Mouse (Mus musculus) kidney, adult 2 months (tissue): ENCODE measurements around the gene Shank2. TPM values are rescaled to one million over a fixed set of nuclear protein-coding genes. Genes with fewer than 3 reads are reported as not detected.

Experiments
- DNase-seq: peaks from one replicate; pipeline ENCODE4 v3.0.0; 2021
- H3K27ac ChIP-seq: fragments of 200-500 bp; 2 replicates; pipeline ENCODE4 v1.5.1; 2012; ENCODE audit warnings: low read depth, low read length, control low read depth, inconsistent platforms; ENCODE audit not compliant: insufficient read depth
- H3K27me3 ChIP-seq: fragments of 200-500 bp; replicated peaks from 2 replicates; pipeline ENCODE4 v1.6.1; 2012; ENCODE audit warnings: mild to moderate bottlenecking, moderate library complexity, low read length, inconsistent platforms; ENCODE audit not compliant: control insufficient read depth, insufficient read depth
- H3K36me3 ChIP-seq: fragments of 200-500 bp; 2 replicates; pipeline ENCODE4 v1.6.1; 2012; ENCODE audit warnings: mild to moderate bottlenecking, moderate library complexity, low read length, inconsistent platforms; ENCODE audit not compliant: control insufficient read depth, insufficient read depth
- H3K4me1 ChIP-seq: fragments of 200-500 bp; 2 replicates; pipeline ENCODE4 v1.6.1; 2011; ENCODE audit warnings: low read length; ENCODE audit not compliant: control insufficient read depth, insufficient read depth
- H3K4me3 ChIP-seq: fragments of 200-500 bp; 2 replicates; pipeline ENCODE4 v1.5.1; 2011; ENCODE audit warnings: mild to moderate bottlenecking, low read depth, low read length, control low read depth; ENCODE audit not compliant: insufficient read depth
- CTCF ChIP-seq: fragments of 200-500 bp; conservative IDR thresholded peaks from 2 replicates; pipeline ENCODE4 v1.5.1; 2011; ENCODE audit warnings: low read depth, mild to moderate bottlenecking, control low read depth, low read length, moderate library complexity, mixed read lengths; ENCODE audit not compliant: insufficient read depth, insufficient read length
- POLR2A ChIP-seq: fragments of 200-500 bp; IDR thresholded peaks from one replicate; pipeline ENCODE4 v1.6.1; 2011; ENCODE audit warnings: low read depth, low read length, control low read depth
- WGBS: fragments of 180-500 bp; shearing (Covaris S2); methylation state at CpG from one replicate; pipeline ENCODE4 v1.1.7; 2018; 5-methylcytosine and 5-hydroxymethylcytosine counted together
- polyA plus RNA-seq: library from polyadenylated mRNA; depleted of rRNA; stranded (reverse); fragments of >200 nt; gene quantifications from 2 replicates; pipeline ENCODE4 v1.2.3, GENCODE M21; 2012

Gene Shank2
- polyA plus RNA-seq, 1 experiment: 16.1 TPM

DNA sequence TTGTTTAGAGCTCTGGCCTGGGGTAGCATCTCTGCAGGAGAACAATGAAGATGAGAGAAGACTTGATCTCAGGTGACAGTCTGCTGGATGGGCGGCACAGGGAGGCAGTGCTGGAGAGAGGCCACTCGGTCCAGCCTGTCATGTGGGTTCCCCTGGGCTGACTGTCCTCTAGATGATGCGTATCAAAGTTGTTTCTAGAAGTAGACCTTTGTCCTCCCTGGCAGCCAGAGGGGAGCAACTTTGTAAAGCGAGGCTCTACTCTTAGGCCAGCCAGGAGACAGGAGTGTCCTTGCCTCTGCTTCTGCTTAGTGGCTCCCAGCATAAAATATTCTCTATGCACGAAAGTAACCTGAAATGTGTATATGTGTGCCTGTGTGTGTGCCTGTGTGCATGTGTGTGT, 27.5 kb downstream of the Shank2 start:
- H3K4me1 ChIP-seq: peaks cover 10% of the 10 kb centered on the region
- H3K27ac ChIP-seq: no peak overlapping the region
- WGBS: 50% methylated on average over 5 of the region's 5 CpGs
- no peaks in the 10 kb centered on the region for H3K27me3 ChIP-seq
- DNase-seq: peak; percentile 76
- TF ChIP-seq POLR2A: no peak
- no peak for TF ChIP-seq CTCF
- H3K36me3 ChIP-seq: no peaks in the 10 kb centered on the region; the same call in 1 of the 2 replicates
- H3K4me3 ChIP-seq: no peak overlapping the region

DNA sequence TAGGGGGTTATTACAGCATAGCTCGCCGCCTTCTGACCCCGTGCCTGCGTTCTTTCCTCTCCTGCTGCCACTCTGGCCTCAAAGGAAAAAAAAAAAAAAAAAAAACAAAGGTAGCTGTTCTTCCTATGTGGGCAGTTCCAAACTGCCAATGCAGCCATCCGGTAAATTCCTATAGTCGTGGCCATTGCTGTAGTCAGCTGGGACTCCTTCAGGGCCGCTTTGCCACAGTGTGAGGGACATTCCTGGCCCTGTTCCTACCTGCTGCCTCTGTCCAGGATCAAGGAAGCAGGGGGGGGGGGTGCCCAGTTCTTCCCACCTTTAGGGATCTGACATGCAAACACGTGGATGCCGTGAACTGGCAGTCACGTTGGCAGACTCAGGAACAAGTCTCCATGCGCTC, 29.1 kb downstream of the Shank2 start:
- WGBS: 34% methylated on average over 11 of the region's 11 CpGs
- peak; percentile 15 for DNase-seq
- H3K36me3 ChIP-seq: no peaks in the 10 kb centered on the region; the same call in 1 of the 2 replicates
- H3K4me1 ChIP-seq: peaks cover 4% of the 10 kb centered on the region; the same call in 1 of the 2 replicates
- no peak overlapping the region for H3K4me3 ChIP-seq
- no peaks in the 10 kb centered on the region for H3K27me3 ChIP-seq
- TF ChIP-seq POLR2A: no peak
- TF ChIP-seq CTCF: no peak
- H3K27ac ChIP-seq: no peak overlapping the region

DNA sequence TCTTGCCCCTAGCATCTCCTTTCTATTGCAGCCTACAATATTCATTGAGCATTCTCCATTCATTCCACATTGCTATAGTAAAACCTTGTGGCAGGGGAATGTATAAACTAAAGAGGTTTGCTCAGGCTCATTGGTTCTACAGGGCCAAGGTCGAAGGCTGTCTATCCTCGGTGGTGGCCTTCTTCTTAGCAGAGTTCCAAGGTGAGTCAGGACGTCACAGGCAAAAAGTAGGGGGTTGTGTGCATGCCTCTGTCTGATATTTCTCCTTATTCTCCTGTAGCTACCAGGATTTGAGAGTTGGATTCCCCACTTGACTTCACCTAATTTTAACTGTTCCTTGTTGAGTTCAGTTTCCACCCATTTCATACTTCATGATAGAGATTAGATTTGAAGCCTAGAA, 29.9 kb downstream of the Shank2 start:
- DNase-seq: no peak
- TF ChIP-seq CTCF (no peak), POLR2A (no peak)
- no peak overlapping the region for H3K4me3 ChIP-seq
- peaks cover 6% of the 10 kb centered on the region; the same call in 1 of the 2 replicates for H3K4me1 ChIP-seq
- H3K36me3 ChIP-seq: no peaks in the 10 kb centered on the region; the same call in 1 of the 2 replicates
- 52% methylated on average over 3 of the region's 3 CpGs for WGBS
- no peaks in the 10 kb centered on the region for H3K27me3 ChIP-seq
- H3K27ac ChIP-seq: no peak overlapping the region

DNA sequence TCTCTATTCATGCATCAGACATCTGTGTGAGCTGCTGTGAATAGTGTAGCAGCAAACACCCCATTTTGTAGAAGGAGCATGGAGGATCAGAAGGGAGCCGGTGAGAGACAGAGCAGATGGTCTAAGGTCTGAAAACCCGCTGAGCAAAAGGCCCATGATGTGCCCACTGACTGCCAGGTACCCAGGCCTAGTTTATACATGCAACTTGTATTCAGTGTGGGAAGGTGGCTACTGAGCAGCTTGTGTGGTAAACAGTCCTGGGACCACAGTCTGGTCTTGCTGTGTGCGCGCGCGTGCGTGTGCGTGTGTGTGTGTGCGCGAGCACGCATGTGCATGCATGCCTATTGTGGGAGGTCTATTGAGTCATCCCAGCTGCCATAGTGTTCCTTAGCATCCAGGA, 35.8 kb downstream of the Shank2 start:
- peaks cover 11% of the 10 kb centered on the region for H3K4me1 ChIP-seq
- no peak overlapping the region for H3K27ac ChIP-seq
- H3K27me3 ChIP-seq: no peaks in the 10 kb centered on the region
- no peak for DNase-seq
- 98% methylated on average over 11 of the region's 11 CpGs for WGBS
- H3K36me3 ChIP-seq: no peaks in the 10 kb centered on the region
- no peak overlapping the region for H3K4me3 ChIP-seq
- TF ChIP-seq POLR2A: no peak
- TF ChIP-seq CTCF: no peak

DNA sequence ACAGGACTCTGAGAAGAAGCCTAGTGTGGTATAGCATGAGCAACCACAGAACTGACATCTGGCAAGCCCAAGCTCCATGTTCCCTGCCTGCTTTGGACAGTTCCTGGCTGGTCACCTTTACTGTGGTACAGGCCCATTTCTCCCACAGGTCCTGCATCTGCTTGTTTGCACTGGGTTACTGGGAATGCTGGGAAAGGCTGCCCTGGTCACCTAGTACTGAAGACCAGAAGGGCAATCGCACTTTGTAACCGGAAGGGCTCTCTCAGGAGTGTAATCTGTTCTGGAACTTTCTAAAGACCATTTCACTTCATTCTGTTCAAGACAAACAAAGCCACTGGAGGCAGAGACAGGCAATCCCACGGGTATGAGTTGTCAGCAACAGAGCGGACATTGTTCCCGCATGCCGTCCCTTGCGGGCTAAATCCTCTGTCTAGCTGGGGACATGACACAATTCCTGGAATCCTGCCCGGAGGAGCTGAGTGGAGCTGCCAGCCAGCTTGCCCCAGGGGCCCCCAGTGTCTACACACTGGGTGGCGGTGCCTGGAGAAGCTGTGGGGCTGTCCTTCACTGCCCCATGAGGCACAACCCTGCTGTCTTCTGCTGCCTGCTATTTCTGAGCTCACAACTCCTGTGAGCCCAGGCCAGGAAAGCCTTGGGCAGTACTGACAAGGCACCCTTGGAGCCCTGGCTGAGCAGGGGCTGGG, 36.4 kb downstream of the Shank2 start:
- Histone ChIP-seq H3K4me1 (peaks cover 11% of the 10 kb centered on the region), H3K36me3 (no peaks in the 10 kb centered on the region), H3K4me3 (no peak overlapping the region), H3K27ac (no peak overlapping the region), H3K27me3 (no peaks in the 10 kb centered on the region)
- peak; percentile 66 for DNase-seq
- no peak for TF ChIP-seq POLR2A
- no peak for TF ChIP-seq CTCF
- WGBS: 23% methylated on average over 9 of the region's 9 CpGs

DNA sequence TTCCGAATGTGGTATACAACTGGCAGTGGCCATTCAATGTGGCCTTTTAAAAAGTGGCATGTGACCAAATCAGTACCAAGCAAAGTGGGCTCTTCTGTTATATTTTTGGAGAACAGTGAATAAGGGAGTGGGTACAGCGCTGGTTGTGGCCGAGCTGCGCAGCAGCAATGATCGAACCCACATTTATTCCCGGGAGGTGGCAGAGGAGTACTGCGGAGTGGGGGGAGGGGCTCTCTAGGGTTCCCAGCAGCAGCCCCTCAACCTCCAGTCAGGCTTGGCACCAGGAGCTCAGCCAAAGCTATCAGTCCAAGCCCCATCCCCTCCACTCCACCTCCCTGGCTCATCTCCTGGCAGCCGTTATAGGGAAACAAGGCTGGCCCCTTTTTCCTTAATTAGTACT, 37.0 kb downstream of the Shank2 start:
- 84% methylated on average over 8 of the region's 8 CpGs for WGBS
- Histone ChIP-seq H3K27ac (no peak overlapping the region), H3K4me3 (no peak overlapping the region), H3K36me3 (no peaks in the 10 kb centered on the region), H3K27me3 (no peaks in the 10 kb centered on the region), H3K4me1 (peaks cover 11% of the 10 kb centered on the region)
- TF ChIP-seq POLR2A: no peak
- no peak for TF ChIP-seq CTCF
- no peak for DNase-seq

DNA sequence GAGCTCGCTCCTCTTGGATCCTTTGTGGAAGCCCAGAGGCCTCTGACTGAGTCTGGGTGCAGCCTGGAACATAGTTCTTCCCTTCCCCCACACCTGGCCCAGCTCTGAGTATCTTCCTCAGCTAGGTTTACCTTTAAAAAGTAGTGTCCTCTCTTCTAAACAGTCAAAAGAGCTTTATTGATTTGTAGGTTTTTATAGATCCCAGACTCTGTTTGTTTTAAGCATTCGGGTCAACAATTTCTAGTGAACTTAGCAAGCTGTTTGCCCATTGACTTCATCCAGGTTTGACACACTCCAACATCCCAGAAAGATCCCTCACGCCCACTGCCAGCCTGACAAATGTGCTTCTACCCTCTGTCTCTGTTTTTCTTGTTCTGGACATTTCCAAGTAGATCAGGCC, 38.6 kb downstream of the Shank2 start:
- H3K4me3 ChIP-seq: no peak overlapping the region
- no peaks in the 10 kb centered on the region for H3K27me3 ChIP-seq
- H3K36me3 ChIP-seq: no peaks in the 10 kb centered on the region
- DNase-seq: no peak
- TF ChIP-seq CTCF (no peak), POLR2A (no peak)
- no peak overlapping the region for H3K27ac ChIP-seq
- peaks cover 11% of the 10 kb centered on the region for H3K4me1 ChIP-seq
- 84% methylated on average over 3 of the region's 3 CpGs for WGBS
